Mouse (Mus musculus): ENCODE data around the gene Tbc1d1.

Tbc1d1 gene

GRCm38 (mm10) chr5:64392426-64393020 lies 236.4 kb downstream of the Tbc1d1 start:
- no peak for DNase-seq

- DNase-seq = no peak
Measured at GRCm38 (mm10) chr5:64393530-64393929, 237.4 kb downstream of the Tbc1d1 start.

GRCm38 (mm10) chr5:64398155-64398554 lies 242.1 kb downstream of the Tbc1d1 start:
- DNase-seq = no peak

- DNase-seq = no peak
Measured at GRCm38 (mm10) chr5:64400742-64401141, 244.6 kb downstream of the Tbc1d1 start.
